Mouse (Mus musculus): ENCODE results near the gene Tada2a. TPM values are rescaled to one million over a fixed set of nuclear protein-coding genes. Genes with fewer than 3 reads are reported as not detected.

The Tada2a gene
- total RNA-seq, 2 experiments from 2014 or later = 34.8 to 35.6 TPM

DNA sequence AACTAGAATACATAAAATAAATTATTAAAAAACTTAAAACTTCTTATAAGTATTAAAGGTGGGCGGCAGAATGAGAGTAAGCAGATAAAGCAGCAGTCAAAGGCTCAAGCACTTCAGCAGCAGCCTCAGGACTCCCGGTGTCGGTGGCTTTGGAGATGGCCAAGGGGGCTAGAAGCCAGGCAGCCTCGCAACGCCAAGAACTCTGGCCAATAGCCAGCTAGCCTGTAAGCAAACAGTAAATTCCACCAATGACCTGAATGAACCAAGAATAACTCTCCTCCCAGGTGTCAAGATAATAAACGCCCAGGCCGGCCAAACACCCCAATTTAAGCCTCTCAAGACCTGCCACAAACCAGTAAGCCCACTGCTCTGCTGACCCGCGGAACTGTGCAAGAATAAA lies 13.8 kb downstream of the Tada2a start:
- no peak for DNase-seq (ENCODE audit: low spot score in 2 of 2)

DNA sequence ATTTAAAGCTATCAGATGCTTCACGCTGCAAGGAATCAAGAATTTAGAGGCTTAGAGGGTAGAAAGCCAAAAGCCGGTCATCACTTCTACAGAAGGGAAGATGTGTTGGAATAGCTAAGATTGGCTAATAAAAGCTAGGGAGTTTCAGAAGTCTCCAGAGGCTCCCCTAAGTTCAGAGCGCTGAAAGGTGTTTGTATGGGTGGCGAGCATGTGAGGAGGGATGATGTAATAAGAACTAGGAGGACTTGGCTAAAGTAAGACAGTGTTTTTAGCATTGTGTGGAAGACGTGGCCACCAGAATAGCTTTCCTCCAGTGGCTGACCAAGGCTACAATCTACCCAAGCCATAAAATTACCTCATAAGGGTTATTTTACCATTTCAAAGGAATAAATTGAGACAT lies 15.8 kb downstream of the Tada2a start:
- no peak for DNase-seq (ENCODE audit: low spot score in 2 of 2)

DNA sequence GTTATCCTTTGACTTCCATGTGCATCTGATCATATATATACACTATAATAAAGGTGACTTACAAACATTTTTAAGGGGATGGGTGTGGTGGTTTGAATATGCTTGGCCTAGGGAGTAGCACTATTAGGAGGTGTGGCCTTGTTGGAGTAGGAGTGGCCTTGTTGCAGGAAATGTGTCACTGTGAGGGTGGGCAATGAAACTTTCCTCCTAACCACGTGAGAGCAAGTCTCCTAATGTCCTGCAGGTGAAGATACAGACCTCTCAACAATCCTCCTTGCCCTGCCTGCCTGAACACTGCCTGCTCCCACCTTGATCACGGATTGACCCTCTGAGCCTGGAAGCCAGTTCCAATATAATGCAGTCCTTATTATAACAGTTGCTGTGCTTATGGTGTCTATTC lies 22.3 kb downstream of the Tada2a start:
- no peak for DNase-seq (ENCODE audit: low spot score in 2 of 2)

DNA sequence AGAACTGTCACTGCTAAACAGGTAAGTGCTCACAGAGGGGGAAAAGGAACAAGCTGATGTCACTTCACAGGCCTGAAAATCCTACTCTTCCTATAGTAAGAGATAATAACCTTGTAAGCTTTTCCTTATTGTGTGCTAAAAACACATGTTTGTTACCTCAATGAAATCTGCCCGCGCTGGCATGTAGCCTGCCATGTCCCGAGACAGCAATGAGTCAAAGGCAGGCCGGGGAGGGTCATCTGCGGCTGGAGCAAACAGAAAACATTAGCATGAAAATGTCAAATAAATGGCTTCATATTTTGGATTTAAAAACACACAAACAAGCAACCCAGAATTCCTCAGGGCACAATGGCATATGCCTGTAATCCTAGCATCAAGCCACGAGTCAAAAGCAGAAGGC lies 25.4 kb downstream of the Tada2a start:
- DNase-seq (ENCODE audit: low spot score in 2 of 2) = no peak

DNA sequence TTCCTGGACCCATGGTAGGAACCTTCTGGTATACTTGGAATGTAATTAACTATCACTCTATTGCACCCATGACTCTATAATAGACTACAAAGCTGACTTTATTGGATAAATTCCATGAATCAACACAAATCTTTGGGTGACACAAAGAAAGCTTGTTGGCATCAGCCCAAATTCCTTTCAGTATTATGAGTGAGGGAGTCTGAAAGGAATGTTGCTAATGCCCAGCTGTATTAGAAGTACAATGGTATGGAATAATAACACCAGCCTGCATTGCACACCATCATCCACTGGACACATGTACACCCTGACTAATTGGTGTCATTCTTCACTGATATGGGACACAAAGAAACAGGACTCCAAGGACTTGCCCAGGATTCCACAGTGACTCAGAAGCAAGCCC lies 28.2 kb downstream of the Tada2a start:
- no peak for DNase-seq (ENCODE audit: low spot score in 2 of 2)

DNA sequence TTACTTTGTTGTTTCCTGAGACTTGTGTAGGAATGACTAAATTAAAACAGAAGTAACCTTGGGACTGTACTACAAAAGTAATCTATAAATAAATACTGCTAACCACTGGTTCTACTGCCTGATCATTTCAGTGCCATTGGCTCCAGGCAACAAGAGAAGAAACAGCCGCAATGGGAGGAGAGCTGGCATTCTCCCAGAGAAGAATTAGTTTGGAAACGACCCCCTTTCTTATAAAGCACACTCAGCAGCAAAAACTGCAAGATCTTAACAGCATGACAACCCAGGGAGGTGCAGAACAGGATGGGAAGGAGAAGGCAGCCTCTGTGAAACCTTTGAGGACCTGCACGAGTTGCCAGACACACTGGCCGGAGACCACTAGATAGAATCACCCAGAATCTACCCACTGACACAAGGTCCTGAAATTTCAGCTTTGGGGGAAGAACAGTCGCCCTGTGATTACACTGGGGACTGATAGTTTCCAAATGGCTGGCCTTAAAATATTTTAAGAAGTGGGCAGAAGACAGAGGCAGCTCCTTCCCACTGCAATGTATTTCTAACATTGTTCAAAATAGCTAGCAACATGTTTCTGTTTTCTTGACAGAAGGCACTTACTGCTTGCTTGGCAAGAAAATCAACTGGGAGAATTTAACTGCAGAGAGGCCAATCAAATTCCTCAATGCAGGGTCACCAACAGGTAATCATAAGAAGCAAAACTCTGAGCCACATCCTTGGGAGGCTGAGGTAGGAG lies 32.0 kb downstream of the Tada2a start:
- DNase-seq (ENCODE audit: low spot score in 2 of 2) = no peak

DNA sequence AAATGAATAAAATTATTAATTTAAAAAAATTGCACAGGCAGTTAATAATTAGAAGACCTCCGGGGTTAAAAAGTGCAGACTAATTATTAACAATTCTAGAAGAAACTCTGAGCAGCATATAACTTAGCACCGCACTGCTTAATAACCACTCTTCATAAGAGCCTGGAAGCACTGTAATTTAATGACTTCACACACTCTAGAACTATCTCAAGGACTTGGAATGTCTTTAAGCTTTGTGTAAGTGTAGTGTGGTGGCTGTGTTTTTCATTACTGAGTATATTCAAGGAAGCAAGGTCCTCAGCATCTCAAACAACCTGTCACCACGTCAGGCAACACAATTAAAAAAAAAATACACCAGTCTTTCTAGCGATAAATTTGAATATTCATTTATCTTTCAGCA lies 34.3 kb downstream of the Tada2a start:
- no peak for DNase-seq (ENCODE audit: low spot score in 2 of 2)

DNA sequence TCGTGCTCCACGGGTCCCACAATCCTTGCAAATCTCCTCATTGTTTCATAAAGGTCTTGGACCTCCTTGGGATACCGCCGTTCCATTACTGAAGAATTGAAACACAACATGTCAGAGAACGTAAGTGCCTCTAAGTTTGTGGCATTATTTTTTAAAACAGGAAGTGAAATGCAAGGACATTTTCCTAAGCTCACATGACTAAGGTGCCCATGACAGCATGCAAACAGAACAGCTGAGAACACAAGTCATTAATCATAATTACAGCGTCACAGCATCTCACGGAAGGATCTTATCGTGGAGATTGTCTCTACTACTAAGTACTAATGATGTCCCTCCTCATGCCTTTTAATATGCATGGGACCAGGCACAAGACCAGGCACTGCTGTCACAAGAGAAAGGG lies 38.8 kb downstream of the Tada2a start:
- no peak for DNase-seq (ENCODE audit: low spot score in 2 of 2)

DNA sequence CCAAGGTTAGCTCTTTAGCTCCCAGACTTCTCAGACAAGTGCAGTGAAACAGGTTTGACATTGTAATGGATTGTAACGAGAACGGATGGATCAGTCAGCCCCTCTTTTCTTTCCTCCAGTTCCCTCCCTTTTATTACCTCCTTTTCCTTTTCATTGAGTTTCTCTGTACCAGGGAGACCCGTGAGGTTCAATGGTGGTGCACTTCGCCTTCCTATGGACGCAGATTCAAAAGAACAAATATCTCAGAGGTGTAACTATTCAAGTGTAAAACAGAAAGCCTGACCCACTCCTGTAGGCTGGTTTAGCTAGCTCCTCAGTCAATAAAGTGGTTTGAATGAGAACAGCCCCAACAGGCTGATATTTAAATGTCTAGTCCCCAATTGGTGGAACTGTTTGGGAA lies 47.5 kb downstream of the Tada2a start:
- no peak for DNase-seq (ENCODE audit: low spot score in 2 of 2)

DNA sequence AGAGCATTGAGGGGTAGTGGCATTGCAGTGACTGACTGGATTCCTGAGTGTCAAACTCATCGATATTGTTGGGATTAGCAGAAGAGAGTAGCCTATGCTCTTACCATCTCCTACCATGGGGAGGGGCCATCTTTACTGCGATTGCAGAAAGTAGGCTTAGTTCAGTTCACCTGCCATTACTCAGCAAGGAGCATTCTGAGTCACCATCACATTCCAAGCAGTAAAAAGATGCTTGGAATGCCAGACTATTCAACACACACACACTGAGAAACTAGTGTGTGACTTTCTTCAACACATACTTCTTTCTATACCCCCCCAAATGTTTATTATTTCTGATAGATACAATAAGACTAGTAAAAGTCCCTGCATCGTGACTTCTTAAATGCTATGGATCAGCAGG lies 49.1 kb downstream of the Tada2a start:
- no peak for DNase-seq (ENCODE audit: low spot score in 2 of 2)

DNA sequence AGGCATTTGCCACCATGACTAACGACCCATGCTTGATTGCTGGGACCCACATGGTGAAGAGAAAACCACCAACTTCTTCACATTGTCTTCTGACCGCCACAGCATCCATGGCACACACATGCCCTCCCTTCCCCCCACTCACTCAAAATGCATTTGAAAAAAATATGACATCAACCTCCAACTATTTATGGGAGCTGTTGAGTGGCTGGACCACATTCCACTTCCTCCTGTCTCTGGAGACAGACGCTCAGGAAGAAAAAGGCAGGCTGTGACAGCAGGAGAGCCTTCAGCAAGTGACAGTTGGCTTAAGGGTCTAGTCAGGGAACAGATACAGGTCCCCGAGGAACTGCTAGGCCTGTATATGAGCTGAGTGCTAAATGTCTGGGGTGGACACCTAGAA lies 49.5 kb downstream of the Tada2a start:
- DNase-seq (ENCODE audit: low spot score in 2 of 2) = no peak

DNA sequence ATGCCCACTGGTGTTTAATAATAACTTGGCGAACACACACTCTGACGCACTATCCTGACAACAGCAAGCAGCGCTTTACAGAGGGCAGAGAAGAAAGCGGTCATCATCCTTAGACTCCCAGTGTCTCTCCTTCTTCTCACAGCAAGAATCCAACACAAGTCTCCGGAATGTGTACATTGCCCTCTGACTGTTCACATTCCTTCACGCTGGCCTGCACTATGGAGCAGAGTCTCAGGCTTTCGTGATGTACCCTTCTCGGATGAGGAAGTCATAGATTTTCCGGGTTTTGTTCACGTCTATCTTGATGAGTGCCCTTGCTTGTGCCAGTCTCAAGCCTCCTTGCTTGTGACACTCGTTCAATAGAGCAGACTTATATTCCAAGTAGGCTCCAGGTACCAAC lies 50.0 kb downstream of the Tada2a start:
- no peak for DNase-seq (ENCODE audit: low spot score in 2 of 2)

DNA sequence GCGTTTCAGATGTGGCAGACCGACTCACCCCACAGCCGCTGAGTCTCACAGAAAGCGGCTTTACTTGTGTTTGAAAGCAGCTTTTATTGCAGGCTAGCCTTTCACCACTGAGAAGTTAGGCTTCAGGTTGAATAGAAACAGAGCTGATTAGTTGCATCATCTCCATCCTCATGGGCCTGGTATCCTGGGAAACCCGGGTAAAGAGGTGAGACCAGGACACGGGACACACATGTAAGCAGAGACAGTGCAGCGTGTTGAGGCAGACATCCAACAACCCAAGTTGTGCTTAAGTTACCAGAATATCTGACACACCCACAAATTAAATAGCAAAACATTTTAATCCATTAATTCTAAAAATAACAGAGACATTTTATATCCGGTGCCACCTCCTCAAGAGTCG lies 50.8 kb downstream of the Tada2a start:
- DNase-seq (ENCODE audit: low spot score in 2 of 2) = no peak

DNA sequence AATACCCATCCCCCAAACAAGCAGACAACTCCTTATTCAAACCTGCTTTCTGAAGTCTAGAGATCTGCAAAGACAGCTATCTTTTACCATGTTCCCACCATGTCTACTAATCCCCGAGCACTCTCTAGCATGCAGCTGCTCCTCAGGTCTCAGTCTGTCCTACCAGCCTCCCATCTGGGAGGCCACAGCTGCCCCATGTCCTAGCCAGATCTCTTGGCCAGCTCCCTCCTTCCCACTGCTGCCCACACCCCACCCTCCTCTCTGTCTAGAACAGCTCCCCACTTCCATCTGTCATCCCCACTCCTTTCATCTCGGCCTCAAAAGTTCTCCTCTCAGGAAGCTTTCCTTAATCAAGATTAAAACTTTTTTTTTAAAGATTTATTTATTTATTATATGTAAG lies 52.4 kb downstream of the Tada2a start:
- peak; percentile 40 to 48 for DNase-seq (ENCODE audit: low spot score in 2 of 2)

DNA sequence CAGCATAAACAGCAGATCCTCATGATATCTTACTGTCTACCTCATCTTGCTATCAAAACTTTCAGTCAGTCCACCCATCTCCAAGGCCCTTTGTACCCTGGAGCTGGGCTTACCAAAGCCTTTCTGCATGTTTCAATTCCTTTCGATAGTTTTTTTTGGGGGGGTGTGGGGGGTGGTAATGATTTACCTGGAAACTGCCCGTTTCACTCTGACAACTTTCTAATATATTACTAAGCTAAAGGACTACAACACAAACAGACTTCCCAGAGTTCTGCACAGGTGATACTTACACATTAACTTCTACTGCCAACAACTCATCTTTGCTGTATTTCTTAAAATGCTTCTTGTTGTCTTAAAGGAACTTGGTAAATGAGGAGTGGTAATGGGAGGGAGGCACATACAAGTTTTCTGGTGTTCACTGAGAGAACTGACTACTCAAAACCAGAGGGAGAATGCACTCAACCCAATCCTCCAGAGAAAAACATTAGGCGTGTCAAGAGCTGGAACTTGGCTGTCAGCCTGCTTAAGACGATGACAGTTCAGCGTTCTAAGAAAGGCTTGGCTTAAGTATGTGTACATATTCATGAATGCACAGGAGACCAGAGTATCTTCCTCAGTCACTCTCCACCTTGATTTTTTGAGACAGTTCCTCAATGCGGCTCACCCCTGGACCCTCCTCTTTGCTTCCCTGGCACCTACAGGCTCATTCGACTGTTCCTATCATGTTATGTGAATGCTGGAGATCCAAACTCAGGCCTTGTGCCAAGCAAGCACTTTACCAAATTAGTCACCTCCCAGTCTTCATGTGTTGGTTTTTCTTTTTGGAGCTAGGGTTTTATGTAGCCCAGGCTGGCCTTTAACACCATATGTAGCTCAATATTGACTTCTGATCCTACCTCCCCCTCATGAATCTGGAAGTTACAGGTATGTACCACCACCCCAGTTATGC lies 55.3 kb downstream of the Tada2a start:
- DNase-seq (ENCODE audit: low spot score in 2 of 2) = no peak

DNA sequence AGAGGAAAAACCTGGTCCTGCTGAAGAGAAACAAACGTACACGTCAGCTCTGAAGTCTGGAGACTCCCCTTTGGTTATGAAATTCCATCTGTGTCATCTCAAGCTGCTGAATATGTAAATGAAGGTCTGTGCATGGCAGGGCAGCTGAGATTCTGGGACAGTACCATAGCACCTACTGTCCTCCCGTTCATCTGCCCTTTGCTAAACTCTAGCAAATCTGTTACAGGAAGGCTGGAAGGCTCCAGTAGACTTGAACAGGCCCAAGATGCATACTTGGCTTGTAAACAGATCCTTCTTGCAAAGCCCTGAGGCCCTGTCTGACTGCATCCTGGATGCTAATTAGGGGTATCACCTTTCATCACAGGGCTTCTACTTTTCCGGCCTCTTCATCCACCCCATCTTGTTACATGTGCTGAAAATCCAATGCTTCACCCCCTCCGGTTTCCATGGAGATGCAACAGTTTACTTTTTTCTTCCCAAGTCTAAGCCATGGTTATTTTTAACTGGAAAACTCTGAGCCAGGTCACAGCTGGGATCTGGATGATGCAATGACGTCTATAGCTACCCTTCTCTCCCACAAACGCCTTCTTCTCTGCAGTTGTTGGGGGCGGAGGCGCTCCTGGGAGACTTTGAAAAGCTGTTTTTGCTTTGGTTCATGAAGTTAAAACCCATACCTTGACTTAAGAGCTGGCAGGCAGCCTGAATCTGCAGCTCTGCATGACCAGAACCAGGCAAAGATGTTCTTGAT lies 56.3 kb downstream of the Tada2a start:
- DNase-seq (ENCODE audit: low spot score in 2 of 2) = no peak

DNA sequence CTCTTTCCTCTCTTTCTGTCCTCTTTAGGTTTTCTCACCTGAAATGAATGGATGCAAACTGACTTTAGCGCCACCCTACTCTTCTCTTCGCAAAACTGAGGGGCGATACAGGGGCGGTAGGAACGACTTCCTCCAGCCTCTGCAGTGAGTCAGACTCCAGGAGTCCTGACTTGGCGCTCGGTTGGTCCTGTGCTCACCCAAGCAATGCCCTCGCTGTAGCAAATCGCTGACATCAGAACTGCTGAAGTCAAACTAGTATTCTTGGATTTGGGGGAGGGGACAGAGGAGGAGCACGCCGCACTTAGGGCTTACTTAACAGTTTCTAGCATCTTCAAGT lies 60.4 kb downstream of the Tada2a start, which contains the start of gene Dusp14:
Gene Dusp14 (minus strand): TSS at position 228 of the 337 bp plus-strand sequence.
- DNase-seq (ENCODE audit: low spot score in 2 of 2) = no peak

DNA sequence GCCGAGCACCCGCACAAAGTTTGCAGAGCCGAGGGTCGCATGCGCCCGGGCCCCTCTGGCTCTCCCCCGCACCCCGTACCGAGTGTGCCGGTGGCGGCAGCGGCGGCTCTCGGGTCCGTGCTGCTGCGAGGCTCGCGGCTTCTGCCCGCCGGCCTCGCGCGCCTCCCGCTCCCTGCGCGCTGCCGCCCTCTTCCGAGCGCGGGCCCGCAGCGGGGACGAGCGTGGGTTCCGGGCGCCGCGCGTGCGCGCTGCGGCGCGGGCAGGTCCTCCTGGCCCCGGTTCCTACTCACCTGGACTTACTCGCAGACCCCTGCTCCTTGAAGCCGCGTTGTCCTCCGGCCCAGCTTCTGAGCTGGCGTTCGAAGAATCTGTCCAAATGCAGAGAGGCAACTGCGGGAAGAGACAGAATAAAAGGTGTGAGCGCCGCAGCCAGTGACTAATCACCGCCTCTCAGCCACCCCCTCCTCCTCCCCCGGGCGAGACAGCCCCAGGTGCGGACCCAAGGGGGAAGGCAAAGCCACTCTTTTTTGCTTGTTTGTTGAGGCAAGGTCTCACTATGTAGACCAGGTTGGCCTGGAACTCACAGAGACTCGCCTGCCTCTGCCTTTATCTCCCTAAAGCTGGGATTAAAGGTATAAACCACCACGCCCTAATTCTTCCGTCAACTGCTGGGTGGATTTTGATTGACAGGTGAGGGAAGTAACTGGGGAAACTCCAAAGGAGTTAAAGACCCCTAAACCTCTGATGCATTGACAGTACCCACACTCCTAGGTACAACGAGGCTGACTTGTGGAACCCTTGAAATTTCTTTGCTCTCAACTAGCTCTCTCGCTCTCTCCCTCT lies 61.0 kb downstream of the Tada2a start:
- DNase-seq (ENCODE audit: low spot score in 2 of 2) = peak; percentile 51 to 66

DNA sequence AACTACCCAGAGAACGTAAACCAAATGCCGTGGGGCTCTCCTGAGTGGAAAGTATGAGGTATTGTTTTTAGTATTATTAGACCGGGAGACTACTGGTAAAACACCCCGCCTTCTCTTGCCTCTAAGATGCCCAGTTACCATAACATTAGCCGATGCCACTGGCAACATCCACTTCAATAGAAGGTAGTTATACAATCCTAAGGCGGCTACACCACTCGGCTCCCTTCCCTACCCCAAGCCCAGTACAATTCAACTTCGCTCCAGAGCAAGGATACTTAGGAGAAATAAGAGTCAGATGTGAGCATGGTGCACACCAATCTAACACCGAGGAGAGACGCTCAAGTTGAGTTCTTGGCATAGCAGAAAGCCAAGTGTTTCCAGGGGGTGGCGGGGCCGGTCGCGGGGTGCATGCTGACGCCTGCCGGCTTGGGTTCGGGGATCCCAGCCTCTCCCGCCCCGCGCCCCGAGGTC lies 61.6 kb downstream of the Tada2a start:
- no peak for DNase-seq (ENCODE audit: low spot score in 2 of 2)

DNA sequence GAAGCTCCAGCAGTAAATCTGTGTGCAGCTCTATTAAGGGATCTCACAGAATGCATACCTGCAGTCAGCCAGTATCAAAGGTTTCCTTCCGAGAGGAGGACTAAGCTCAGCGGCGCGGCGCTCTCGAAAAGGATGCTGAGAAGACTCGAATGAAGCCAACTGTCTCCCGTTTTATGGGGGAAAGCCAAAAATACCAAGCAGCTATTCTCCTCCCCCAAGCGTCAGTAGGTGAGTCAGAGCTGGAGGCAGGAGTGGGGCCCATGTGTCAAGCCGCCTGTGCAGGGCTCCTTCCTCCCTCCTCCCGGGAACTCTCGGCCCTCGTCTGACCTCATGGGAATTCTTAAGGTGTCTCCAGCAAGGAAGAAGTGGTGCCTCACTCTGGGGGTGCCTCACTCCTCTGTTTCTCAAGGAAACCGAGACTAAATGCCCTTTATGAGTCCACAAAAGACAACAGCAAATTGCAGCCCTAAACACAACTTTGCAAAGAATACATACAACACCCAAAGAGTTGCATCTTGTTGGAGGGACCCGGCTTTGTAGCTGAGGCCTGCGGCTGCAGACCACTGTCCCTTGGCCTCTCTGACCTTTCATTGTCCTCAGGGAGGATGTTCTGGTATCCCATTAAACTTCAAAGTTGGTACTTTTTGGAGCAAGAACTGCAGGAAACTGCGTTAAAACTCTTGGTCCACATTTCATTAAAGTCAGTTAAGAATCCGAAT lies 62.3 kb downstream of the Tada2a start:
- DNase-seq (ENCODE audit: low spot score in 2 of 2) = no peak

Measured in layer of hippocampus, postnatal 10 days (tissue).